Mouse (Mus musculus) embryonic fibroblast, embryonic 13.5 days (primary cell): ENCODE data around the gene Zfp292.
"Not testable (repeated sequence)": the region's sequence is repeated elsewhere in the genome, so short reads cannot be mapped to it uniquely, and the experiment has no call there.

Experiments
- CTCF ChIP-seq: IDR thresholded peaks from 2 replicates; pipeline ENCODE4 v1.5.1; 2011; ENCODE audit warnings: mild to moderate bottlenecking, control low read depth, low read length, moderate library complexity, borderline replicate concordance; ENCODE audit not compliant: insufficient read depth
- POLR2A ChIP-seq: IDR thresholded peaks from 2 replicates; pipeline ENCODE4 v1.6.1; 2011; ENCODE audit warnings: low read depth, mild to moderate bottlenecking, control low read depth, low read length, moderate library complexity

GRCm38 (mm10) chr4:34928386-34928785 is 45.6 kb upstream of the Zfp292 start:
- TF ChIP-seq CTCF, POLR2A: not testable (repeated sequence)
